Comparison of ENCODE assay signal across 17 mouse cellular contexts in the genomic region with DNA sequence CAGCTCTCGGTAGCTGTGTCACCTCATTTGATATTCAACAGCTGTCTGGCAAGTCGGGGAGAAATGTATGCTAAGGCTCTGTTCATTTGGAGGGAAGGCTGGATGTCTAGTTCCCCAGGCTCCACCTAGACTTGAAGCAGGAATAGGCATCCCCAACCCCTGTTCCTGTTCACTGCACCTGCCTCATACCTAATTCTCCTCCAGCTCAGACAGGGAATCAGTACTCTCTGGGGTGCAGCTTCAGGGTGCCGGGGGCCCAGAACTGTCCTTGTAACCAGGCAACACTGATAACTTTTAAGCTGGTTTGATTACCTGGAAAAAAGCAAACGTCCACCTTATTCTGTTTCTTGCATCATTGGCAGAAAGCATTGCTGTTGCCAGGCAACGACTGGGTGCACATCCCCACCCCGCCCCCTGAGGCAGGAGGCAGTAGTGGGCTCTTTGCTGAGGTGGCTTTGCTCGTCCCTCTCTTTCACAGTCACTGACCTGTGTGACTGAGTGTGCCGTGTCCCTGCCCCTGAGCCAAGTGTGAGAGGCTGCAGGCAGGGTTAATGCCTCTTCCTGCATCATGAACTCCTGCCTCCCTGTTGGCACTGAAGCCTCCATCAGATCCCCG.
DNase-seq lines count a peak whose midpoint lies in the region; ATAC-seq and TF ChIP-seq lines count a peak whose summit lies in the region.
"Had no signal": no experiment of that assay in that cellular context is flagged by ENCODE, and none has a peak within 500 bp of the region (broad histone marks: within the 10 kb centered on the region; RNA-seq: fewer than 3 reads in every experiment).

No protein-coding gene starts in this region.

- no peak overlapping the region for H3K4me3 ChIP-seq in forebrain, embryonic 14.5 days (ENCODE audit: low read depth, low read length)
- H3K4me3 ChIP-seq in forebrain, embryonic 13.5 days: no peak overlapping the region
- H3K4me3 ChIP-seq in hindbrain, embryonic 16.5 days (ENCODE audit: low read length): no peak overlapping the region
- H3K4me3 ChIP-seq in midbrain, postnatal 0 days (ENCODE audit: low read depth, low read length): no peak overlapping the region
- H3K4me3 ChIP-seq: embryonic facial prominence, embryonic 12.5 days; heart, embryonic 13.5 days; kidney, embryonic 15.5 days; lung, embryonic 15.5 days had no signal

- WGBS in forebrain, embryonic 14.5 days: 37% methylated on average over 9 of the region's 9 CpGs
- 41% methylated on average over 9 of the region's 9 CpGs for WGBS in forebrain, embryonic 13.5 days
- WGBS in hindbrain, embryonic 16.5 days: 22% methylated on average over 9 of the region's 9 CpGs
- 17% methylated on average over 9 of the region's 9 CpGs for WGBS in midbrain, postnatal 0 days

- H3K9me3 ChIP-seq in forebrain, embryonic 14.5 days (replicated peaks; ENCODE audit: control insufficient read depth, low read length): no peaks in the 10 kb centered on the region
- H3K9me3 ChIP-seq in forebrain, embryonic 13.5 days (replicated peaks): no peaks in the 10 kb centered on the region
- no peaks in the 10 kb centered on the region for H3K9me3 ChIP-seq in hindbrain, embryonic 16.5 days (ENCODE audit: control insufficient read depth, low read length)
- H3K9me3 ChIP-seq in midbrain, postnatal 0 days (ENCODE audit: low read length): no peaks in the 10 kb centered on the region
- H3K9me3 ChIP-seq: embryonic facial prominence, embryonic 12.5 days; heart, embryonic 13.5 days; kidney, embryonic 15.5 days; lung, embryonic 15.5 days had no signal

- H3K36me3 ChIP-seq in forebrain, embryonic 14.5 days (ENCODE audit: control insufficient read depth, insufficient read depth, low read length): no peaks in the 10 kb centered on the region
- H3K36me3 ChIP-seq in forebrain, embryonic 13.5 days (ENCODE audit: poor library complexity, severe bottlenecking): no peaks in the 10 kb centered on the region
- H3K36me3 ChIP-seq in hindbrain, embryonic 16.5 days (ENCODE audit: control insufficient read depth, insufficient read depth, low read length): no peaks in the 10 kb centered on the region
- no peaks in the 10 kb centered on the region for H3K36me3 ChIP-seq in midbrain, postnatal 0 days (ENCODE audit: insufficient read depth, low read length)
- H3K36me3 ChIP-seq: embryonic facial prominence, embryonic 12.5 days; heart, embryonic 13.5 days; kidney, embryonic 15.5 days; lung, embryonic 15.5 days had no signal

- no peak overlapping the region for H3K9ac ChIP-seq in forebrain, embryonic 14.5 days (ENCODE audit: low read length)
- no peak overlapping the region for H3K9ac ChIP-seq in forebrain, embryonic 13.5 days
- H3K9ac ChIP-seq in hindbrain, embryonic 16.5 days (ENCODE audit: low read depth, low read length): no peak overlapping the region
- no peak overlapping the region for H3K9ac ChIP-seq in midbrain, postnatal 0 days (replicated peaks; ENCODE audit: low read length, poor library complexity, severe bottlenecking)
- H3K9ac ChIP-seq: embryonic facial prominence, embryonic 12.5 days; heart, embryonic 13.5 days; kidney, embryonic 15.5 days; lung, embryonic 15.5 days had no signal

- no peak overlapping the region for H3K27ac ChIP-seq in forebrain, embryonic 14.5 days (ENCODE audit: low read depth, low read length)
- H3K27ac ChIP-seq in forebrain, embryonic 13.5 days: no peak overlapping the region
- H3K27ac ChIP-seq in hindbrain, embryonic 16.5 days (ENCODE audit: low read depth, low read length): no peak overlapping the region
- 0 out of 2 replicates have a peak overlapping the region, but pooled peaks have one; percentile 38 for H3K27ac ChIP-seq in midbrain, postnatal 0 days (ENCODE audit: low read depth, low read length)
- H3K27ac ChIP-seq: embryonic facial prominence, embryonic 12.5 days; heart, embryonic 13.5 days; kidney, embryonic 15.5 days; lung, embryonic 15.5 days had no signal

- H3K27me3 ChIP-seq in forebrain, embryonic 14.5 days (replicated peaks; ENCODE audit: control insufficient read depth, insufficient read depth, low read length): no peaks in the 10 kb centered on the region
- H3K27me3 ChIP-seq in forebrain, embryonic 13.5 days: no peaks in the 10 kb centered on the region
- H3K27me3 ChIP-seq in hindbrain, embryonic 16.5 days (replicated peaks; ENCODE audit: control insufficient read depth, insufficient read depth, low read length): no peaks in the 10 kb centered on the region
- H3K27me3 ChIP-seq in midbrain, postnatal 0 days (ENCODE audit: insufficient read depth, low read length): no peaks in the 10 kb centered on the region
- H3K27me3 ChIP-seq: embryonic facial prominence, embryonic 12.5 days; kidney, embryonic 15.5 days; lung, embryonic 15.5 days had no signal

- peak; percentile 43 for TF ChIP-seq CTCF in midbrain, postnatal 0 days (IDR thresholded peaks at IDR 0.05)

- H3K4me2 ChIP-seq in forebrain, embryonic 14.5 days (ENCODE audit: low read length): no peak overlapping the region
- no peak overlapping the region for H3K4me2 ChIP-seq in forebrain, embryonic 13.5 days
- H3K4me2 ChIP-seq in hindbrain, embryonic 16.5 days (ENCODE audit: low read length): no peak overlapping the region
- no peak overlapping the region for H3K4me2 ChIP-seq in midbrain, postnatal 0 days (ENCODE audit: low read depth, low read length, poor library complexity, severe bottlenecking)
- H3K4me2 ChIP-seq: embryonic facial prominence, embryonic 12.5 days; heart, embryonic 13.5 days; kidney, embryonic 15.5 days; lung, embryonic 15.5 days had no signal

- peak; percentile 17 for DNase-seq in forebrain, embryonic 14.5 days (ENCODE audit: low spot score)
- peak; percentile 30 for DNase-seq in embryo, embryonic 10.5 days (ENCODE audit: low spot score)
- DNase-seq in midbrain, postnatal 0 days (ENCODE audit: low spot score): peak; percentile 40
- no peak for DNase-seq in heart, adult 8-10 months (ENCODE audit: low spot score)
- no peak for DNase-seq in frontal cortex, adult 2 months (ENCODE audit: extremely low spot score in 1 of 2, low spot score in 1 of 2)
- DNase-seq: adrenal gland, postnatal 25 days; B cell, adult 2 months; cerebellum, postnatal 14 days; liver; right cerebral cortex, adult 18-20 months had no signal

- H3K4me1 ChIP-seq in forebrain, embryonic 14.5 days (ENCODE audit: control insufficient read depth, insufficient read depth, low read length): peaks cover 3% of the 10 kb centered on the region; the same call in 1 of the 2 replicates
- peaks cover 16% of the 10 kb centered on the region for H3K4me1 ChIP-seq in forebrain, embryonic 13.5 days
- peaks cover 8% of the 10 kb centered on the region for H3K4me1 ChIP-seq in hindbrain, embryonic 16.5 days (ENCODE audit: control insufficient read depth, insufficient read depth, low read depth, low read length)
- H3K4me1 ChIP-seq in midbrain, postnatal 0 days (ENCODE audit: insufficient read depth, low read length): no peaks in the 10 kb centered on the region; the same call in 1 of the 2 replicates
- H3K4me1 ChIP-seq: embryonic facial prominence, embryonic 12.5 days; lung, embryonic 15.5 days had no signal

- ATAC-seq in forebrain, embryonic 14.5 days: no peak
- ATAC-seq in forebrain, embryonic 13.5 days: no peak
- peak; percentile 75 for ATAC-seq in hindbrain, embryonic 16.5 days
- ATAC-seq in midbrain, postnatal 0 days (ENCODE audit: low FRiP score): no peak
- no peak for ATAC-seq in erythroid progenitor cell, adult 5-6 weeks (replicated peaks; ENCODE audit: low FRiP score, poor library complexity, severe bottlenecking)

Comparison
In these comparisons a context has a peak if more than half of its experiments do, and no peak if none do; other contexts are left out.
1. DNase-seq: peak in forebrain, embryonic 14.5 days (single experiment), embryo, embryonic 10.5 days (single experiment) and midbrain, postnatal 0 days (single experiment); none in heart, adult 8-10 months (single experiment) and frontal cortex, adult 2 months (0 of 2).